Mouse (Mus musculus) spleen, postnatal 10 days (tissue): Measurements from ENCODE around the gene C130079G13Rik.
"Not testable (repeated sequence)": the region's sequence is repeated elsewhere in the genome, so short reads cannot be mapped to it uniquely, and the experiment has no call there.

ENCODE experiments used
- DNase-seq, 2 experiments: peaks; one replicate each; pipeline ENCODE4 v3.0.0; 2021 to 2022; ENCODE audit warnings: low spot score in 2 of 2

The C130079G13Rik gene

GRCm38 (mm10) chr3:59924914-59925313 is at the start of gene C130079G13Rik:
Gene C130079G13Rik (plus strand): TSS chr3:59925214.
- no peak for DNase-seq

GRCm38 (mm10) chr3:59877601-59878000 is 47.4 kb upstream of the C130079G13Rik start:
- not testable (repeated sequence) for DNase-seq

GRCm38 (mm10) chr3:59879801-59880554 is 45.0 kb upstream of the C130079G13Rik start:
- not testable (repeated sequence) for DNase-seq

GRCm38 (mm10) chr3:59893276-59893675 is 31.7 kb upstream of the C130079G13Rik start:
- no peak for DNase-seq

GRCm38 (mm10) chr3:59934621-59935020 is 9.6 kb downstream of the C130079G13Rik start:
- DNase-seq = no peak

GRCm38 (mm10) chr3:59947294-59947950 is 22.4 kb downstream of the C130079G13Rik start:
- DNase-seq = no peak

- DNase-seq = no peak
These were observed 45.9 kb downstream of the C130079G13Rik start for GRCm38 (mm10) chr3:59970891-59971290.

- no peak for DNase-seq
These were observed 49.6 kb downstream of the C130079G13Rik start for GRCm38 (mm10) chr3:59974591-59974990.
